Mouse (Mus musculus) inflammation-experienced regulatory T-cells, adult 6 months (primary cell): ENCODE measurements around the gene Fam170b. TPM values are rescaled to one million over a fixed set of nuclear protein-coding genes. Genes with fewer than 3 reads are reported as not detected.

Experiments used
- ATAC-seq: one replicate; pipeline ENCODE4 v1.8.0; 2017
- polyA plus RNA-seq, 3 experiments: library from polyadenylated mRNA; unstranded; fragments of 100-300 nt; shearing (Covaris generic); gene quantifications; one replicate each; pipeline ENCODE4 v1.2.1; 2017

Gene Fam170b
- polyA plus RNA-seq, 3 experiments from 2014 or later = not detected

GRCm38 (mm10) chr14:32827994-32828650 is 5.6 kb upstream of the Fam170b start:
- ATAC-seq = no peak

- ATAC-seq = no peak
These were observed 1.4 kb downstream of the Fam170b start for GRCm38 (mm10) chr14:32835181-32835580.

DNA sequence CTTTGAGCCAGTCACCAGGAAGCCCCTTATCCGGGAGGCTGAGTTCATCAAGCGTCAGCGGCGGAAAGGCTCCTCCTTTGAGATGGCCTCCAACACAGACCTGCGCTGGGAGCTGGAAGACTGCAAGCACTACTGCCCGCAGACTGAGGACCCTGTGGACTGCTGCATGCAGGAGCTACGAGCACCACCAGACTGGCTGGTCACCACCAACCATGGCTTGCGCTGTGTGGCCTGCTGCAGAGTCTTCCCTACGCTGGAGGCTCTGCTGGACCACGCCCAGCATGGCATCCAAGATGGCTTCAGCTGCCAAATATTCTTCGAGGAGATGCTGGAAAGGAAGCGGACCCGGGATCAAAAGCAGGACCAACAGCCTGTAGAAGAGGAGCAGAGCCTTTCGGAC is 1.8 kb downstream of the Fam170b start:
- ATAC-seq = no peak

DNA sequence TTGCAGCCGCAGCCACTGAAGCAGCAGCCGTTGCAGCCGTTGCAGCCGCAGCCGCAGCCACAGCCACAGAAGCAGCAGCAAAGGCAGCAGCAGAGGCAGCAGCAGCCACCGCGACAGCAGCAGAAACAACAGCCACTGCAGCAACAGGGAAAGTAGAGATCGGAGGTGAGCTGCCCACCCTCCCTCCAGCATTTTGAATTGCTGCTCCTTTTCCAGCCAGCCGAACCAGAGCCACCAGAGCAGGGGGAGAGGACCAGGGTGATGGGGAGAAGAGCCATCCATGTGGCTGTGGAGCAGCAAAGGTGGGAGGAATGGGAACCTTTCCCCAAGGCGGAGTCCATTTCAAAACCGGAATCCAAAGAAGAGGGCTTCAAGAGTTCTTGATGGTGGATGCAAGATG is 2.4 kb downstream of the Fam170b start:
- ATAC-seq = no peak

DNA sequence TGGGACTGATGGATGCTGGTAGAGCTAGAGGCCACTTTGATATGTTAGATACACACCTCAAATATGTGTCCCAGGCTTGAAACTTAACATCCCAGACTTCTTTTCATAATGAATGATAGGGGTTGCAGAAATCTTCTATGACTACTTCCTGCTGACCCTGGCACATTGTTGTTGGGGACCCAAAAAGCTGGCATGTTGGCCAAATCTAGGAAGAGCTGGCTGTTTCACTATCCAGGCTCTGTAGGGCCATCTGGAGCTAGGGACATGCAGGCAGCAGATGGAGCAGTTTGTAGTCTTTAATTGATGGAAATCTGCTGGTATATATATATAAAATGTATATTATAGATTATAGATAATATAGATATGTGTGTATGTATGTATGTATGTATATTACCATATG is 8.3 kb downstream of the Fam170b start:
- ATAC-seq = no peak

GRCm38 (mm10) chr14:32854059-32854458 is 20.3 kb downstream of the Fam170b start:
- ATAC-seq = no peak

GRCm38 (mm10) chr14:32856246-32856645 is 22.5 kb downstream of the Fam170b start:
- ATAC-seq = no peak

- no peak for ATAC-seq
These were observed 23.0 kb downstream of the Fam170b start, which contains the start of gene Vstm4 for GRCm38 (mm10) chr14:32856681-32857328. TSS of gene Vstm4 (plus strand) at chr14:32856756.

- ATAC-seq = no peak
These were observed 24.6 kb downstream of the Fam170b start for GRCm38 (mm10) chr14:32858361-32858760.

DNA sequence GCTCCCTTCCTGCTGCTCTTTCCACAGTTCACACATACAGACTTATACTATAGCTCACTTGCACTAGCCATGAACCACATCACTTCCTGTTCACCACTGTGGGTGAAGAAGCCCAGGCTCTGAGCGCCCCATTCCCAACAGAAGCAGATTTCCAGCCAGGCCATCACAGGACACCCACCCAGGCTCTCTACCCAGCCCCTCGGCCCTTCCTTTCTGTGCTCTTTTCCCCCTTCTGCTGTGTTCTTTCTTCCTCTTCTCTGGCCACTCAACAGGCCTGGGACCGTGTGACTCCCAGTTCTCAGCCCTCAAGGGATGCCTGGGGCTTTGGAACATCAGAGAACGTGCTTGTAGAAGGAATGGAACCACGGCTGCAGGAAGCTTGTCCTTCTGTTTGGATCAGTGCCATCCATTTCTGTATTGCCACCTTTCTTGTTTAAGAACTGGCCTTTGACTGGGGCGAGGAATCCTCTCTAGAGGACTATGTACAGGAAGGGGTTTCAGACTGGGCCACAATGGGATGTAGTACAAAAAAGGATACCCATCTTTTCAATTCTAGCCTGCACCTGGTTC is 25.3 kb downstream of the Fam170b start:
- no peak for ATAC-seq

- ATAC-seq = no peak
These were observed 26.2 kb downstream of the Fam170b start for GRCm38 (mm10) chr14:32859831-32860569.

DNA sequence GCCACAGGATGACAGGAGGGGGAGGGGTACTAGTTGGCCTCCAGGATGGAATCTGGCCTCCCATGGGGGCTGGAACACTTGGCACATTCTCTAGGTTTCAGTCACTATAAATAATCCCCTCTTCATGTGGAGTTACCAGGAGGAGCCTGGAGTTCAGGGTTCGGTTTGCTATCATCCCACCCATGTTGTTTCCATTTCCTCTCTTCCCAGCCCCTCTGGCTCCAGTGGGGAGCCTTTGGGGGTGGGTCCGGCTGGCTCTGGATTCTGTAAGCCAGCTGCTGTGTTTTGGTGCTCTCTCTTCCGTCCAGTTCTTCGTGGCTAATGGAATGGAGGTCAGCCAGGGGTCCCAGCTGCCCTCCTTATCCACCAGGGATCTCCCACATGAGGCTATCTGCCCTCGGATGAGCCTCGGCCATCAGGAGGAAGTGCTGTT is 27.4 kb downstream of the Fam170b start:
- no peak for ATAC-seq

DNA sequence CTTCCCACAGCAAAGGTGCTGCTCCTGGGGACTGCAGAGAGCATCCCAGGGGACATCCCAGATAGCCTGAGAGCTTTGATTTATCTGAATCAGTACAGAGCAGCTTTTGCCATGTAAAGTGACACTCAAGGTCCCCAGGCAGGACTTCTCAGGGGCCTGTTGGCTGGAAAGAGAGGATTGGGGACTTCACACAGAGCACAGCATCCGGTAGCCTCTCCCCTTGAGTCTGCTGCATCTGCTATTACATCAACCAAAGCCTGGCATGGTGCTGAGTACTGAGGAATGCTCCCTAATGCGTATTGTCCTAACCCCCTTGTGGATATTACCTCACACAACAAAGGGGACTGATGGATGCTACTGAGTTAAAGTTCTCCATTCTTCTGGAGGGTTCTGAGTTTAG is 27.9 kb downstream of the Fam170b start:
- ATAC-seq = no peak

GRCm38 (mm10) chr14:32865331-32865730 is 31.6 kb downstream of the Fam170b start:
- ATAC-seq = no peak

DNA sequence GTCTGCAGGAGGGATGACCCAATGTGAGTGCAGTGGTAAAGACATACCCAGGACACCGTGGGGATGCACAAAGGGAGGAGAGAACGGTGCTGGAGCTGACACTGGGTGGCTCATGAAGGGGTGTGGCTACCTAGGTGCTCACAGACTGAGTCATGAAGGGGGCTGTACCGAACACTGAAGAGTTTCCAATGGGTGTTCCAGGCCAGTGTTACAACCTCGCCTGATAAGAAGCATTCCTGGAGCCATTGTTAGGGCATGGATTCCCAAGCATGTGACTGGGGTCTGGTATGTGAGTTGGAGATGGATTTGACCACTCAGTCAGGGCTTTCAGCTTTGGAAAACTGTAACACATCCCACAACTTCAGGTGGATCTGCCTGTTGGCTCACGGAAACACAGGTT is 38.2 kb downstream of the Fam170b start:
- ATAC-seq = no peak

DNA sequence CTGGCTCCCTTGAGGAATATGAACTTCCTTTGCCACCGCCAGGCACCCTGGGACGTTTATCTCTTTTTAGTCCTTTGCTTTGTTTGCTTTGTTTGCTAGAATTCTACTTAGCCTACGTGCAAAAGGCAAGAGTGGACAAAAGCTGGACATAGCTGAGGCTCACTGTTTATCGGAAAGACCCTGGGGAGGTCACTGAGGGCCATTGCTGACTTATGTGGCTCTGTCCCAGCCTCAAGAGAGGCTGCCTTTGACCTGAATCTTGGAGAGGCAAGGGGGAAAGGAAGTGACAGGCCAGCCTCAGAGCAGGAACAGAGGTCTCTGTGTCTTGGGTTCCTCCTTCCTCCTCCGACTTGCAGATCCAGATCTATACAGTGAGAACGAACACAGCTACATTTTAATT is 43.8 kb downstream of the Fam170b start:
- no peak for ATAC-seq

DNA sequence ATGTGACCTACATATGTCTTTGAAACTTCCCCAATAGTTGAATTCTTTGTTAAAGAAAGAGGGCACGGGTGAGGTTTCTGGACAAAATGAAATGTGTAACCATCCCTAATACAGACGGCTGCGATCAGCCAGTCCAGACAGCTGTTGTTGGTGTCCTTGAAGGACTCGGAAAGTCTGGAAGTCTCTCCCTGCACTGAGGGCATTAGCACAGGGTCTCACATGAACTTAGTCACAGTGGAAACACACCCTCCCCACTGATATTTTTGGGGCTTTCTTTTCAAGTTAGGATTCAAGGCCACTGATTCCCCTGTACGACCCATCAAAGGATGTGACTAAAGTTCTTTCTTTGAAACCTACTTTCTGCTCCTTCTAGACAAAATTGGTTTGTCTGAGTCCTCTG is 46.6 kb downstream of the Fam170b start:
- ATAC-seq = no peak

GRCm38 (mm10) chr14:32881693-32882092 is 47.9 kb downstream of the Fam170b start:
- no peak for ATAC-seq

Other genes with a start within 250 kb of the Fam170b start
- under 1 TPM in 1 of 3 experiments, not detected in 2; 0.26 TPM for gene Prrxl1, start 234.6 kb upstream of the Fam170b start, polyA plus RNA-seq
- gene 3425401B19Rik, start 148.7 kb upstream of the Fam170b start, polyA plus RNA-seq = under 1 TPM in 1 of 3 experiments, not detected in 2; 0.08 TPM
- 1 to 10 TPM; 2.6 to 5.5 (median 3.6) TPM for gene Tmem273, start 48.0 kb upstream of the Fam170b start, polyA plus RNA-seq
- gene Vstm4, start 22.8 kb downstream of the Fam170b start, polyA plus RNA-seq = not detected
- gene Lrrc18, start 157.4 kb downstream of the Fam170b start, polyA plus RNA-seq = under 1 TPM in 2 of 3 experiments, not detected in 1; 0.16 to 0.21 TPM